Mouse (Mus musculus): ENCODE results near the gene Tssk3.

Tssk3 gene

GRCm38 (mm10) chr4:129448713-129449112 is 42.1 kb downstream of the Tssk3 start:
- DNase-seq (ENCODE audit: low read depth, low spot score), result no peak

- DNase-seq (ENCODE audit: low read depth, low spot score), result no peak
Measured at GRCm38 (mm10) chr4:129447778-129448563, 42.9 kb downstream of the Tssk3 start.

GRCm38 (mm10) chr4:129447360-129447759 is 43.5 kb downstream of the Tssk3 start:
- no peak for DNase-seq (ENCODE audit: low read depth, low spot score)

- DNase-seq (ENCODE audit: low read depth, low spot score), result no peak
Measured at GRCm38 (mm10) chr4:129441145-129441544, 49.7 kb downstream of the Tssk3 start.

GRCm38 (mm10) chr4:129440340-129441063 is 50.3 kb downstream of the Tssk3 start, which contains the start of gene Zbtb8b:
TSS of gene Zbtb8b (minus strand) at chr4:129440853.
- DNase-seq (ENCODE audit: low read depth, low spot score), result peak; percentile 86

Measured in telencephalon, adult 2 months (tissue).